Mouse (Mus musculus): ENCODE results near the gene 1600014C23Rik.
A peak's percentile ranks its signal among the peaks of the same experiment; 100 is the strongest.

Gene 1600014C23Rik

GRCm38 (mm10) chr17:45726249-45726648, 7.4 kb downstream of the 1600014C23Rik start:
- no peak for DNase-seq (ENCODE audit: low spot score in 2 of 2)

DNA sequence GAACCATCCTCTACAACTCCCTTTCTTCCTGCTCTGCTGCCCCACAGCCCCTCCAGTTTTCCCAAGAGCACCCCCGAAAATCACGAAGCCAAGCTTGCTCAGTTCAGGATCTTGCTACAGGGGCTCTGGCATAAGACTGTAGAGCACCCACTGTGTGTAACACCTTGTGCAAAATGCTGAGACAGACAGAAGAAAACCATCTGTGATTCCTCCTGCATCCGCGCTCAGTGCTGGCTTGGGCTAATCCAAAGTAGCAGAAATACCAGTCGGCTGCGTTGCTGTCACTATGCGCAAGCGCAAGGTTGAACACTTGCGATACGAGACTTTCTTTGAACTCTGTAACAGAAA, 9.1 kb downstream of the 1600014C23Rik start:
- no peak for DNase-seq (ENCODE audit: low spot score in 2 of 2)

- peak; percentile 62 to 87 for DNase-seq (ENCODE audit: low spot score in 2 of 2)
Observed at GRCm38 (mm10) chr17:45723732-45724573, 9.7 kb downstream of the 1600014C23Rik start.

DNA sequence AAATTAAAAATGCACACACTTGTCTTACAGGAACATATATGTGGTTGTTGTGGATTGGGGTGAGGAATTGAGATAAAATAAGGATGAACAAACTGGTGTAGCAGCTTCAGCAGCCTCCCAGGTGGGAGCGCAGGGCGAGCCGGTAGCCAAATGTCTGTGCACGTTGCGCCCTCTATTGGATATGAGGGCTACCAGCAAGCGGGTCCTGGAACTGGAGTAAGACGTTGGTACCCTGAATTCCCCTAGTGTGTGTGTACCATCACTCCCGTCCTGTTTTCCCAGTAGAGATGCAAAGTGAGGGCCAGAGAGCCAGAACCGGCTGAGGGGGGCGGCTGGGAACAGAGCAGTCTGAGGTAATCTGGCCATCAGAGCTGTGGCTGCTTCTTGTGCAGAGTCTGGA, 15.3 kb downstream of the 1600014C23Rik start:
- peak; percentile 57 to 79 for DNase-seq (ENCODE audit: low spot score in 2 of 2)

DNA sequence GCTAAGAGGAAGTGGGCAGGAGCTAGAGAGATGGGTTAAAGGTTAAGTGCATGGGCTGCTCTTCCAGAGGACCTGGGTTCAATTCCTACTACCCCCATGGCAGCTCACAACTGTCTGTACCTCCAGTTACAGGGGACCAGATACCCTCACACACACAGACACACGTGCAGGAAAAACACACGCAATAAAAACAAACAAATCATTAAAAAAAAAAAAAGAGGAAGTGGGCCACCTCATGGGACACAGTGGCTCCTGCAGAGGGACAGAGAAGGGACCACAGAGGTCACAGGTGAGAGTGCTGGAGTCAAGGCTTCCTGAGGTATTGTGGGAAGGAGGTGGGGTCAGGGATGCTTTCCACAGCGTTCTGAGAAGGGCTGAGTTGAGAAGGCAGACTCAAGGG, 22.1 kb downstream of the 1600014C23Rik start:
- DNase-seq (ENCODE audit: low spot score in 2 of 2), result no peak

DNA sequence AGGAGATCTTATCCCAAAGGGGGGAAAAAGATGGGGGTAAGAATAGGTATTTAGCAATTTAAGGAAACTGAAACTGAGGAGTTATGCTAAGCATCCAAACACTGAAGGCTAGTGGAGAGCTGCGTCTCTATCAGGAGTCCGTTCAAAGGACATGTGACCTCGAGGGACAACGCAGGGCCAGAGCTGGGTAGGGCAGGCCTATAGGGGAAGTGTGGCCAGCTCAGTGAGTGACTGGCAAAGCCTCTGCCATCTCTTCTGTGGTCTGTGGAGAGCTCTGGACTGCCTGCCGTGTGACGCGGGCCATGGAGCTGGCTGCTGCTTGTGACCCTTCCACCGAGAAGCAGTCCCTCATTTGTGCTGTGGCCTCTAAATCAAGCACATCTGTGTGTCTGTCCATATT, 23.2 kb downstream of the 1600014C23Rik start:
- no peak for DNase-seq (ENCODE audit: low spot score in 2 of 2)

GRCm38 (mm10) chr17:45709829-45710228, 23.8 kb downstream of the 1600014C23Rik start:
- no peak for DNase-seq (ENCODE audit: low spot score in 2 of 2)

- no peak for DNase-seq (ENCODE audit: low spot score in 2 of 2)
Observed at GRCm38 (mm10) chr17:45708179-45708578, 25.5 kb downstream of the 1600014C23Rik start.

DNA sequence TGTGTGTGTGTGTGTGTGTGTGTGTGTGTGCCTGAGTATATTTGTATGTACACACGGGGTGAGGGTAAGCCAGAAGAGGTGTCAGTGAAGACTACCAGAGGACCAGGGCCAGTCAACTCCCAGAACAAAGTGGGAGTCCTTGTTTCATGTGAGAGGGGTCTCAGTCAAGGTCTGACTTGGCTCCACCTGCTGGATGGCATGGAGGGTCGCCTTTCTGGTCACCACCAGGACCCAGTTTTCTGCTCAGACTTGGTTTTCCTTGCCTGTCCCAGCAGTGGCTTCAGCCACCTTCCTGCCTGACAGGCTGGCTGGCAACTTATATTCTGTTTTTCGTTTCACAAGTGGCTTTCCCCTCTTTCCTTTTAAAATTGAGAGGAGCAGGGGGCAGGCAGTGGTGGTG, 26.3 kb downstream of the 1600014C23Rik start:
- DNase-seq (ENCODE audit: low spot score in 2 of 2), result no peak

DNA sequence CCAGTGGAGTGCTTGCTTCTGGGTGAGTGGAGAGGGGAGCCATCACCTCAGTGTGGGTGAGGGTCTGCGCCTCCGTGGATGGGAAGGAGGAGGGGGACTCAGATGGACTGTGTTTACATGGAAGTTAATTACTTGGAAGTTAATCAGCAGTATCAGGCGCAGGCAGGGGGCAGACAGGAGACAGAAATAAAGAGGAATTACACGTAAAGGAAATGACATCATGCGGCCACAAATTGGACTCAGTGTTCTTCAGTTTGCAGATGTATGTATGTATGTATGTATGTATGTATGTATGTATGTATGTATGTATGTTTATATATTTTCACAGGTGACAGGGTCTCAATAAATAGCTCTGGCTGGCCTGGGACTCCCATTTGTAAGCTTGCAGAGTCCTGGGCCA, 26.8 kb downstream of the 1600014C23Rik start:
- no peak for DNase-seq (ENCODE audit: low spot score in 2 of 2)

DNA sequence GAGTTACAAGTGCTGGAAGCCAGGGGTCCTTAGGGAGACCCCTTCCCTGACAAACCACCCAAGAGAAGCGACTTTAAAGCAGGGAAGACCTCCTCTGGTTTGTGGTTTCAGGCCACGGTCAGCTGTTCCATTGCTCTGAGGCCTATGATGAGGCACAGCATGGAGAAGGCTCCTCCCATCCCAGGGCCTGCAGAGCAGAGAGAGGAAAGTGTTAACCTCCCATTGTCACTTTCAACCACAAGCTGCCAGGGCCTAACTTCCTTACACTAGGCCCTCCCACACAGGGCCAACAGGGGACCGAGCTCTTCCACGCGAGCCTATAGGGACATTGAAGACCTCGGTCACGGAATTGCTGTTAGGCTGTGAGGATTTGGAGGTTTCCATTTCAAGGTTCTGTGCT, 30.5 kb downstream of the 1600014C23Rik start:
- no peak for DNase-seq (ENCODE audit: low spot score in 2 of 2)

- DNase-seq (ENCODE audit: low spot score in 2 of 2), result no peak
Observed at GRCm38 (mm10) chr17:45702254-45702653, 31.4 kb downstream of the 1600014C23Rik start.

DNA sequence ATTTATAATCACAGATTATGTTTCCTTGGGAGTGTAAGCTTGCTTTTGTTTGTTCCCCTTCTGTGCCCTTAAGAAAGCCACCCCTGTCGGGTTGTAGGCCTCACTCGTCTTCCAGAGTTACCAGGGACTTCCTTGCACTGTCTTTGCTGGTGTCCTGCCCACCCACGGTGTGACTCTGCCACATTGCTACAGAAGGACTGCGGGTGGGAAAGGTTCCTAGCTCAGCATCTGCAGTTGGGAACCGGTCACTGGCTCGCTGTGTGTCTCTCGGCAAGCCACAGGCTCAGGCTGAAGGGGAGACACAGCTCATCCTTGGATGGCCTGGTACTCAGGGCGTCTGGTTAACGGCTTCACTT, 32.4 kb downstream of the 1600014C23Rik start:
- DNase-seq (ENCODE audit: low spot score in 2 of 2), result no peak

DNA sequence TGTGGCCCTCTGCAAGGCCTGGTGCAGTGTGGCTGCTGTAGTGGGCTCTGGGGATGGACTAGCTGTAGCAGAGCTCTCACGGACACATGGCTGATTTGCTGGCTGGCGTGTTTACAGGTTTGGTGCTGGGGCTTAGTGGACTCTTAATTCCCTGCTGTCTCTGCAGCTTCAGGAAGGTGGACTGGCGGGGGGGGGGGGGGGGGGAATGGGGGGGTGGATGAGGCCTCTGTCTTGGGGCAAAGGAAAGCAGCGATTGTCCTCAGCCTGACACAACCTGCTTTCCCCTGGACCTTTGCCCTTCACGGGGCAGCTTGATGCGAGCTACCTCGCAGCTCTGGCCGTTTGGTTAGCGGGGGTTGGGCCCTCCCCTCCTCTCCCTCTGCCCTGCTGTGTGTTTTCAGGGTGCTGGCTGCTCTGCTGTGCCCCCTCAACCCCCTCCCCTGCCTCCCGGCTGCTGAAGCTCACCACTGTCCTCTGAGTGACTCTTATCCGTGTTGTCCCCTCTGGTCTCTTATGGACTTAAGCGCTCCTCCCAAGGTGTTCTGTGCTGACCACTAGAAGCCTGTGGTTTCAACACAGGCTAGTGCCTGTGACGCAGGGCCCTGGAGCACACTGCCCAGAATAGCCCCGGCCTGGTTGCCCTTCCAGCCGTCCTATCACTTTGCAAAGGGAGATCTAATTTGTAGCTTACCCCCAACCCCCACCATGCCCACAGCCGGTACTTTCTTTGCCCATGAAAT, 33.0 kb downstream of the 1600014C23Rik start:
- no peak for DNase-seq (ENCODE audit: low spot score in 2 of 2)

DNA sequence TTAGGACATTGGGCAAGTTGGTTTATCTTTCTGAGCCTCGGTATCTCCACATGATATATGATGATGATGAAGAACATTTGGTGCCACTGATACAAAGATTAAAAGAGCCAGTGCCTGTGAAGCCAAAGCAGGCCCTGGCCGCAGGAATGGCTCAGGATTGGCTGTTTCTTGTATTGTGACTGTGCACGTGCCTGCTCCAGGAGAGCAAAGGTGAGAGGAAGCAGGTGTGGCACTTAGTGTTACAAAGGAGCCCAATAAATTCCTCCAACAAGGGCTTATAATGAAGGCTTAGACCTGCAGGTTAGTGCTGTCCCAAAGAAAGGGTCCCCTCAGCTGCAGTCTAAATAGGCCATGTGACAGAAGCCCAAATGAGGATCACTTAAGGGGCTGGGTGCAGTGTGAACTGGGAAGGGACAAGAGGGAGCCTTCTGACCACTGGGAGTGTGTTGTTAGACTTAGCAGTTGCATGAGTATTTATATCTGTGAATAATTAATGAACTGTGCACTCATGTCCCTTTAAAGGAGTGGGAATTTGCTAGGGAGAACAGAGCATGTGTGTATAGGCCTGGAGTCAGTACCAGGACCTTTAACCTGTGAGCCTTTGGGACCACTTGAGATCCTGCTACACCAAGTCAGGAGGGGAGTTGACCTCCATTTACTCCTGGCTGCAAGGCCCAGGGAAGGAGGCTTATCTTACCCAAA, 34.5 kb downstream of the 1600014C23Rik start:
- DNase-seq (ENCODE audit: low spot score in 2 of 2), result no peak

DNA sequence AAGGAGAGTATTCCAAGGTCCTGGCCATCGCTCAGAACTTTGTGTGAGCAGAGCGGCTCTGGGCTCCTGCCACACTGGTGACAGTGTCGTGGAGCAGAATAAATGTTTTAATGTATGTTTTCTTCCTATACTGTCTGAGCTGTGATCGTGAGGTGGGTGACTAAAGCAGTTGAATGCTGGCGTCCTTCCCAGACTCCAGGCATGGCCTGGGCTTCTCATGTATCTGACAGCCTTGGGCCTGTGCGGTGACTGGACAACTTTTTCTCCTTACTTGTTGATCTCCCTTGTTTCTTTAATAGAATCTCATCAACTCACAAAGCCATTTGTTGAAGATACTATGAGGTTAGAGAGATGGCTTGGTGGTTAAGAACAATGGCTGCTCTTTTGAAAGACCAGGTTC, 35.3 kb downstream of the 1600014C23Rik start:
- no peak for DNase-seq (ENCODE audit: low spot score in 2 of 2)

GRCm38 (mm10) chr17:45696981-45697380, 36.7 kb downstream of the 1600014C23Rik start:
- no peak for DNase-seq (ENCODE audit: low spot score in 2 of 2)

GRCm38 (mm10) chr17:45695227-45696120, 38.2 kb downstream of the 1600014C23Rik start:
- DNase-seq (ENCODE audit: low spot score in 2 of 2), result no peak

GRCm38 (mm10) chr17:45693812-45694565, 39.7 kb downstream of the 1600014C23Rik start:
- DNase-seq (ENCODE audit: low spot score in 2 of 2), result no peak

GRCm38 (mm10) chr17:45692159-45692558, 41.5 kb downstream of the 1600014C23Rik start:
- DNase-seq (ENCODE audit: low spot score in 2 of 2), result no peak

GRCm38 (mm10) chr17:45690044-45690443, 43.6 kb downstream of the 1600014C23Rik start:
- no peak for DNase-seq (ENCODE audit: low spot score in 2 of 2)
